Mouse (Mus musculus) cerebellum, postnatal 4 days (tissue): ENCODE measurements at regions not wholly inside any gene's neighbourhood (a gene's known extent, or its start where the extent isn't known, plus 50 kb on each side); places are given as distances from the start of the nearest gene placed in this dataset.

Experiments used
- DNase-seq, 2 experiments: peaks; one replicate each; pipeline ENCODE4 v3.0.0; 2022; ENCODE audit warnings: low spot score in 2 of 2, mixed read lengths in 1 of 2

DNA sequence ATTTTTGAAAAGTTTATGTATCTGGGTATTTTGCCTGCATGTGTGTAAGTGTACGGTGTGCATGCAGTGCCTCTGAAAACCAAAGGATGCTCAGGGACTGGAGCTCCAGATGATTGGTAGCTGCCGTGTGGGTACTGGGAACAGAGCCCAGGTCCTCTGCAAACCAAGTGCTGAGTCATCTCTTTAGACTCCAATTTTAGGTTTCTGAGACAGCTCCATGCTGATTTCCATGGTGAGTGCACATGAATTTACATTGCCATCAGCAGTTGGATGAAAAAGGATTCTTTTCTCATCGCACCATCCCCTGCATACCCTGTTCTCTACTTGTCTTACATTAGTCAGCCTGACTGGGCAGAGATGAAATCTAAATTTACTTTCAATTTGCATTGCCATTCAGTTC is 122.1 kb upstream of the Otogl start:
- no peak for DNase-seq

DNA sequence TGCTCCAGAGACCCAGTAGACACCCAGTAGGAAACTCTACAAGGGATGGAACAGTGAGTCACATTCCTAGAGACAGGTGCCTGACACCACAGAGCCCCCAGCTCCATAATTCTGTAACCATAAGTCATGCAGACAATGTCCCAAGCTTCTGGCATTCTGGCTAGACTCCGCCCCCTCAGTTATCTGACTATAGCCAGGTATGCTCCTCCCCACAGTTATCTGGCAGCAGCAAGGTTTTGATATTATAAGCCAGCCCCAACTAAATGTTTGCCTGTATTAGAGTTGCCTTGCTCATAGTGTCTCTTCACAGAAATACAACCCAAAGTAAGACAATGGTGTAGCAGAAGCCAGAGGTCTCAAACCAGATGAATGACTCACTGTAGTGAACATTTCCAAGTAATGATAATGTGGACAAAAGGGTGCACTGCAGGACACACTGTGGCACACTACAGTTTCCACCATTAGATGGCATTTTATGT is 121.4 kb upstream of the Otogl start:
- no peak for DNase-seq

DNA sequence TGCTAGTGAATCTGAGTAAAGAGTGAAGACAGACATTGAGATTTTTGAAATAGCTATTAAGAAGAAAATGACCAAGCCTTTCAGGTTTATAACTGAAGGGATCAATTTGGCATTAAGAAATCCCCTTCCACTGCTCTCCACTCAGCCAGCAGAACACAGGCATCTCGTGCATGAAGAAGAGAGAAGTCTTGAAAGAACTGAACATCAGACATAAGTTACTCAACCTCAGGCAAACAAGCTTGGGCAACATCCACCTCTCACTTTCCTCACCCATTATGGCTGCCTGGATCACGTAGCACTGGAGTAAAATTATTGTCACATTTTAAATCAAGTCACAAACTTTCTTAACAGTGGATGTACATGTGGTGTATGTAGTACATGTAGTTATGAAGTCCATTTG is 115.6 kb upstream of the Otogl start:
- DNase-seq = no peak

DNA sequence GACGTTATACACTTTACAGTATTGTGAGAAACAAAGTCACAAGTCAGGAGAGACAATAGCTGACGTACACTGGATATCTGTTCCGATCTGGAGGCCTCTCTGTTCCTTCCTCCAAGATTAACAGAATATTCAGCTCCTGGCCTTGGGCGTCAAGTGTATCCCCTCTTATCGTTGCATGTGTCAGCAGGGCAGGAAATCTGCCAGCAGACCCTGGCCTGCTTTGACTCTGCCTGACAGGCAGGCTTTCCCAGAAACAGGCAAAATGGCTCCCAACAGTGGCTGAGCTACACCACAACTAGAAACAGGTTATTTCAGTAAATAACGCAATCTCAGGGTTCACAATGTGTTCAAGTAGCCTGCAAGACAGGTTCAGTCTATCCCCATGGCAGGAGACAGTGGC is 112.3 kb upstream of the Otogl start:
- DNase-seq = no peak

DNA sequence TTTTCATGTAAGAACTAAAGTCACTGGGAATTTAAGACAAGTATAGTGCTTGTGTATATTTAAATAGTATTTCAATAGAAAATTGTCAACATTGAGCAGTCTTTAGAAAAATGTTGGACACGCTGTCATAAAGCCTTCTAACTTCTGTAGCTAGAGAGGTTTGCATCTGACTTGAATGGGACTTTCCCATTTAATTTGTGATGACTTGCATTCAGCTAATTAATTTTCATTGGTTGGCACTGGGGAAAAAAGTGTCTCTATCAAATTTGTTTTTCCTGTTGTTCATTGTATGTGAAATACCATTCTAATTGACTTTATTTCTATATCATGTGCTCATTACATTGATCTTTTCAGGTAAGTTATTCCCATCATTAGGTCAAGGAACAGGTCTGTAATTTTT is 104.6 kb upstream of the Otogl start:
- DNase-seq = no peak

DNA sequence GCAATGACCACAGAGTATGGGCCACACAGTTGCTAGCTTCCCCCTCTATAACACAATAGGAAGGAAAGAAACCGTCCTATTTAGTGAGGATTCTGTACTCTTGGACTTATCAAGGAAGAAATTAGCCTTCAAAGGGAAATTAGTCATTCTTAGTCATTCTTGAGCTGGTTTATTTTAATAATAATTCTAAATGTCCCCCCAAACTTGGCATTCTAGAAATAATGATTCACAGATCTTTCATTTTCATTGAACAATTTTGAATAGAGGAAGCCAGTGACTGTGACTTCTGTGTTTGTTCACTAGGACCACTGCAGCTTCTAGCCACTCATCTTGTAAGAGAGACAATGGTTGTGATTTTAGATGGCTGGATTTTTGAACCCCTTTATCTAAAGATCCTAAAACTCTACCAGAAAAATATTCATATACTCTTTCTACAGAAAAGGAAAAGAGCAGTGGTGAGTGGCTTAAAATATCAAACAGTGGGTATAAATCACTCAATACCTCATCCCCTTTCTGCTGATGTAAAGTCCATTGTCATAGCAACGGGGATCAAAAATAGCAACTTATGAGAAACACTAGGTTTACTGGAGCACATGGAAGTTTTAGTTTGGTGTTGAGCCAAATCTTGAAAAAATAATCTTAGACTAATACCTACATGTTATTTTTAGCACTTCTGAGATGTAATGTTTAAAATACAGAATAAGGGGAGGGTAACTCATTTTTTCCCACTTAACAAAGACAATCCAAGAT is 83.1 kb upstream of the Otogl start:
- no peak for DNase-seq

DNA sequence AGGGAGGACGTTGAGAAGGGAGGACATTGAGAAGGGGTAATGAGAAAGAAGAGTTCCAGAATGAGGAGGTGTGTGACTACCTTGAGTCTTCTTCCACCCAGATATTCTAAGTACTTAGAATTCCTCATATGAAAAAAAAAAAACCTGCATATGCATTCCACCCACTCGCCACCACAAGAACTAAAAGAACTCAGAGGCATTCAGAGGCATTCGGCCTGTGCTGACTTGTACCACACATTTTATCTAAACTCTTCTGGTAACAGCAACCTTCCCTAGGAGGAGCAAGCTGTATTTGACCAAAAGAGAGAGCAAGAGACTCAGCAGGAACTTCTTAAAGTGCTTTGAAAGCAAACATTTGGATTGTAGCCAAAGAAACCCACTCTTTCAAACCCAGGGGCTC is 80.7 kb upstream of the Otogl start:
- no peak for DNase-seq

DNA sequence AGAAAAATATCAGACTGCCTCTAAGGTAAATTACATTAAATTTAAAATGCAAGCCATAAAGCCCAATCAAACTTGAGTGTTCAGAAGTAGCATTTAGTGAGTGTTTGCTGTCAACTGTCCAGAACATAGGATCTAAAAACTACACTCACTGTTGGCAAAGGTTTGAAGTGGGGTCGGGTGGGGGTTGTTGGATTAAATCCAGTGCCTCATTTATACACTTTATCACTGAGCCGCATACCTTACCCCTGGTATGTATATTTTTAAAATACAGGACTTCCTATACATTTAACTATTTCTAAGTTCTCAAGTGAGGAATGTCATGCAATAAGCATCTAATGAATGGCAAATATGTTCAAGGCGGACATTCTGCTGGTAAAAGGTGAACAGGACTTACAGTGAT is 78.6 kb upstream of the Otogl start:
- no peak for DNase-seq

DNA sequence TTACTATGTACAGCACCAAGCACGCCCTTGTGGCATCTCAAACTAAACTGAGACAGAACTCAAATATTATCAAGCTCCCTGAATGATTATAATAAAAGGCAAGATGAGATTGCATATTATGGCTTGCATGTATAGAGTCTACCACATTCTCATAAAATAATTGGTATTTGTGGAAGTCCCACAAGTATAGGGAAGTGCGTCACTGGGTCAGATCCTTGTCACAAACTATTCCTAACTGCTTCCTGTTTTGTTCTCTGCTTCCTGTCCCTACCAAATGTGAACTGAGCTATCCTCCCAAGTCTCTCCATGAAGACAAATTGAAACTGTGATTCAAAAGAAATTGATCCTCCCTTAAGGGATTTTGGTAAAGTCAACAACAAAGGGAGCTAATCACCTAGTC is 78.0 kb upstream of the Otogl start:
- DNase-seq = no peak

DNA sequence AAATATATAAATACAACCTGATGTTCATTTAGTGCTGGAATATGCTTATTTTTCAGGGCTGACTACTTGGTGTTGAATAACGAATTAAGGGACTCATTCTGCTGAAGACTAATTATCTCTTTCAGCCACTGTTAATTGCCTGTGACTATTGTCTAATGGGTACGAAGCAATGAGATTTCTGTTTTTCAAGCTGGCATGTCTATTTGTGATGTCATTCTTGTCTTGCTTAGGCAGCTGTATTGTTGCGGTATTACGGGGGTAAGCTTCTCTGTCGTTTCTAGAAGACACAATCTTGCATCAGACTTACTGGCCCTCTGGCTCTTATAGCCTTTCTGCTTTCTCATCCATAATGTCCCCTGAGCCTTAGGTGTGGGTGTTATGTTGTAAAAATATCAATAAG is 70.7 kb upstream of the Otogl start:
- no peak for DNase-seq

DNA sequence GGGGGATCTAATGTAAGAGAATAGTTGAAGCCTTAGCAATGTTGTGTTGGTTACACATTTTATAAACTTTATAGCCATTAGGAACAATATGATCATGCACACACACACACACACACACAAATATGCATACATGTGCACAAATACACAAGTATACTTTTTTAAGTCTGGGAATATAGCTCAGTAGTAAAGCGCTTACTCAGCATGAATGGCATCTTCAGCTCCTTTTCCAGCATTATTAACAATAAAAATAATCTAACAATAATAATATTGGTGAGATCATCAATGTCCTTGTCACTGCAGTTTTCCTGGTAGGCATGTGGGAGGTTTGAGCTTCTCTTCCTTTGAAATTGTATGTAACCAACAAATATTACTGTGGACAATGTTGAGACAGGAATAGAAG is 70.1 kb upstream of the Otogl start:
- no peak for DNase-seq

DNA sequence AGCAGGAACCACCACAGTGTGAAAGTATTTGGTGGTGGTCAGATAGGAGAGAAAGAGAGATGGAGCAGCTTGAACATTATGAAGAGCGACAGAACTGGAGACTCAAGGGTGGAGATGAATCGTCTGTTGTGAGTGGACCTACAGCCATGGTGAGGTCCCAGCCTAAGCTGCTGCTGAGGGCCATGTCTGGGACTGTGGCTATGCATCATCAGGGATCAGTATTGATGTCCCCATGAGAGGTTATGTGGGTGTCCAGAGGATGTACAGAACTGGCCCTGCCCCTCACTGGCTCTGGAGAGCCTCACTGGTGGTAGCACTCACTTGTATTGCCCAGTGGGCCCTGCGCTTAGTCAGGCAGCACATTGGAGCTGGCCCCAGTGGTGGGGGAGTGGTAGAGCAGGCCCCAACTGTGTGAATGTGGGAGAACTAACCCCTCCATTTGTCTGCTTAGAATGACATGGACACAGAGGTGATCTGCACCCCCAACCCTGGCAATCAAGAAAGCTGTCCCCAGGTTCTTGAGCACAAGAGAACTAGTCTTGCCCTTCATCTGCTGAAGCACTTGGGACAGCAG is 64.5 kb upstream of the Otogl start:
- no peak for DNase-seq

DNA sequence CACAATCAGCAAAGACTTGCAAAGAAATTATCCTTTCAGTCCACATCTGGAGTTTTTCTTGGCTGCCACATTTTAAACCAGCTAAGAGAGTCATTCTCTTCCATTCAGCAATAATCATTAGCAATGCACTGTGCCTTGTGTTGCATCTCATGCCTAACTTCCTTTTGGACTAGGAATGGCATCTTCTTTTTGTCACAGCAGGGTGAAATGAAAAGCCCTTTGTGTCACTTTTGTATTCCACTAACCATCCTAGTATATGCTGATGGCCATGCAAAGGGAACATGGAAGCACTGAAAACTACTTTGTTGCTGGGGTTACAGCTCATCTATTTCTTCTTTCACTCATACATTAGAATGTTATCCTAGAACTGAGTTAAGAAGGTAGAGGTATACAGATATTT is 59.8 kb upstream of the Otogl start:
- DNase-seq = no peak

DNA sequence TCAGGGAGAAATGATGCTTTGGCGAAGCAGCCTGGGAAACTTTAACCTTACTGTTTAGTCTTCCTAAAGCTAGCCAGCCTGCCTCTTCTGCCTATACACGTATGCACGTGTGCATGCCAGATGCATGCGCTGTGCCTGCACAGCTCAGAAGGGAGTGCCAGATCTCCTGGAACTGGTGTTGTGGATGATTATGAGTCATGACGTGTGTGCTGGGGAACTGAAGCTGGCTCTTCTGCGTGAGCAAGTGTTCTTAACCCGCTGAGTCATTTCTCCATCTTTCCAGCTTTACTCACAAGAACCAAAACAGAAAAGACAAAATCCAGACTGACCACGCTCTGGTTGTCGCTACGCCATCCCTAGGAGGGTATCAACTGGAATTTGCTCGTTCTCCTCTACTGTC is 55.1 kb upstream of the Otogl start:
- DNase-seq = no peak

DNA sequence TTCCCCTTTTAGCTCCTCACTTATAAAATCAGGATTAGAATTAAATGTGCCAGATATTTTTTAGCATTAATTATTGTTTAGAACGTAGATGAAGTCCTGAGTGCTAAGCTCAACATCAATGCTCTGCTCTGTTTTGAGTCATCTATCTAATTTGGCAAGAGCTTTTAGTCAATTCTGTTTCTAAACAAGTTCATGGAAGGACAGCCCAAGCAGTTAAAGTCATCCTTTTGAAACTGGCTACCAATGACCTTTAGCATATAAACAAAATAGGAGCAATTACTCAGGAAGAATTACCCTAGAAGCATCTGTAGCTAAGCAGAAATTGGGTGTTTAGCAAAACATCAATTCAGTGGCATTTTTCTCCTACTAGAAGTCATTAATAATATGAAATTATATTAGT is 52.1 kb upstream of the Otogl start:
- no peak for DNase-seq

DNA sequence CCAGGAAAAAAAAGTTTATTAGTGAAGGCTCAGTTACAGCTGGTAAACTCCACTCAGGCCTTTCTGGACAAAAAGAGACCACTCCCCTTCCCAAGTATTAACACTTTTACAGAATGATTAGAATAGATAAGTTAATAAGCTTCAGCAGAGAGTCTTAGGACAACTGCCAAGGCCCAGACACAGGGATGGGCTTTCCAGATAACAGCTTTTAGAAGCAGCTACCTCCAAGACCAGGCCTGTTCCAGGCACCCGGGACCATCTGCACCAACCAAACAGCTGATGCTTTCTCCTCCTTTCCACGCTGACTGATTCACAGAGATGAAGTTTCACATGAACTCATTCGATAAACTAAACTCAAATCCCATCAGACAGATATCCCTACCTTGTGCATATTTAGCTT is 50.2 kb upstream of the Otogl start:
- DNase-seq = no peak
